Mouse (Mus musculus) urinary bladder, postnatal 14 days (tissue): ENCODE results near the gene Ercc6l2.
"Not testable (repeated sequence)": the region's sequence is repeated elsewhere in the genome, so short reads cannot be mapped to it uniquely, and the experiment has no call there.

Experiments
- DNase-seq: peaks from one replicate; pipeline ENCODE4 v3.0.0; 2021; ENCODE audit warnings: low spot score

Ercc6l2 gene

DNA sequence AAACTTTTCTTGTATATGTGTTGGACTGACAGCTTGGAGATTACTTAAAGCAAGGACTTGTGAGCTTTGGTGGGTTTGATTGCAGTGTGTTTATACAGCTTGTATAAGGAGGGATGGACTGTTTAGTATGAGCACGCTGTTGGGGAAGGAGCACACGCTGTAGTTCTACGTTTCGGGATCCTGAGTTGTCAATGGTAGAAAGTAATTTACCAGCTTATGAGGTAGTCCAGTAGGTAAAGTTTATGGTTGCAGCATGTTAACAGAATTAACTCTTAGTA is 64.8 kb downstream of the Ercc6l2 start:
- DNase-seq: no peak

DNA sequence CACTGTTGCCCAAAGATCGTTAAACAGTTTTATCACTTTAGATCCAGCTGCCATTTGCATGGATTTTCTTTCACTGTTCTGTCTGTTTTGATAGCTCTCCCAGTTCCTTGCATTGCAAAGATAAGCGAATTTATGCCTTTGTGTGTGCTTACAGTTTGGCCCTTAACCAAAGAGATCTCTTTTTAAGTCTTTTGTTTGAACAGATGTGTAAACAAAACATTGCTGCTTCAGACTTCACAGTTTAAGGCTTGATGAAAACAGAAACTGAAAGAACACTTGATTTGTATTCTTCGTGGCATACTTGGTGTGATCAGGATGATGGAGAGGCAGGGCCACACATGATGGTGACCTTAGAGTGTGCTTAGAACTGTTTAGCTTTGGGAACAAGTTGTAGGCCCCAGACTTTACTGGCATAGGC is 70.5 kb downstream of the Ercc6l2 start:
- no peak for DNase-seq

DNA sequence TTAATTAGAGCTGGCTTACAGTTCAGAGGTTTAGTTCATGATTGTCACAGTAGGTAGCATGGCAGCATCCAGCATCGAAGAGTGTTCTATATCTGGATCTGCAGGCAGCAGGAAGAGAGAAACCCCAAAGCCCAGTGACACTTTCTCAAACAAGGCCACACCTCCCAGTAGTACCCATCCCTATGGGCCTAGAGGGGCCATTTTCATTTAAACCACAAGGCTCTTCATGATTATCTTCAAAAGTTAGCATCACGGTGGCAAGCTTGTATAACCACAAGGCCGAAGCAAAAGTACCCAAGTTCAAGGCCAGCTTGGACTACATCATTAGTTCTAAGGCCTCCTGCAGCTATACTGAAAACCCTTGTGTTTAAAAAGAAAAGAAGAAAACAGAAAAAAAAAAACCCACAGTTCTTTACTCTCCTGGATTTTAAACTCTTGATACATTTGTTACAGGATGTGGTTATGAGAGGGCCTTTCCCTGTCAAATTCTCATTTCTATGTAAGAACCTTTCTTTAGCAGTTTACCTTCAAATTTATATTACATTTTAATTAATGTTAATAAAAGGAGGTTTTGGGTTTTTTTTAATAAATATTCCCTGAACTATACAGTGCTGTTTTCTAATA is 71.5 kb downstream of the Ercc6l2 start:
- DNase-seq: no peak

DNA sequence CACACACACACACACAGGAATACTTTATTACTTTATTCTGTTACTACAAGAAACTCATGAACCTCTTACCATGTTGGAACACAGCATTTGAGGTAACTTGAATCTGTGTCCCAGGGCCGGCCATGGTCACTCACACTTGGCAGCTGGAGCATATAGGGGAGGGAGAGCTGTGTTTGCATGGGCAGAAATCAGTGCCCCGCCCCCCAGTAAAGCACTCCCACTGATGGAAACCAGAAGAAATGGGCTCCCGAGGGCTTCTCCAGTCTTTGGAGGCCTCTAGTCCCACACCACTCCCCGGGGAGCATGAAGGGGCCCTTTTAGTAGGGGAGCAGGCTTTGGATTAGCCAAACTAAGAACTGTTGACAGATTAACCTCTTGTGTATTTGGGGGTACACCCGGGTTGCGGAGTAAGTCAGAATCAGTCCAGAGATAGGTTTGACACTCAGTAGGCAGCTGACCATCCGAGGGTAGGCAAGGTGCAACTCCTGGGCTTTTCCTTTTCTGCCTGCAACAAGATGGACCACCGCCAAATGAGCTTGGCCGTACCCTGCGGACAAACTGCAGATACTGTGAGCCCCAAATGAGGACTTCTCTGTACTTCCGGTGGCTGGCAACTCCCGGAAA is 85.8 kb downstream of the Ercc6l2 start:
- no peak for DNase-seq

DNA sequence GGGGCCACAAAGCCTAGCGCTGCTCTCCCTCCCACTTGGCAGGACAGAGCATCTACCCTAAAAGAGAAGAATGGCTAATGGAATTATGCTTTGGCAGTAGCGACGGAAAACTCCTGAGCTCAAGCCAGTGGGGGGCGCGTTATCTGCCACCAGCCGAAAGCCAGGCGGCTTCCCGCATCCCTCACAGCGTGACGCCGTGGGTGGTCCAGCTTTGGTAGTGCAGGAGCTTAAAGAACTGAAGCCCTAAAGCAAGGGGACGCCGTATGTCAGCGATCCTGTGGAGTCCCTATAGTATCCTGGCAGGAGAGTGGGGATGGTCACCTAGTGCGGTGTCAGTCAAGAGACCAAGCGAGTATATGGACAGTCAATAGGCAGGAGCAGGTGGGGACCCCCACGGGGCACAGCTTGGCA is 86.3 kb downstream of the Ercc6l2 start:
- peak; percentile 51 for DNase-seq

DNA sequence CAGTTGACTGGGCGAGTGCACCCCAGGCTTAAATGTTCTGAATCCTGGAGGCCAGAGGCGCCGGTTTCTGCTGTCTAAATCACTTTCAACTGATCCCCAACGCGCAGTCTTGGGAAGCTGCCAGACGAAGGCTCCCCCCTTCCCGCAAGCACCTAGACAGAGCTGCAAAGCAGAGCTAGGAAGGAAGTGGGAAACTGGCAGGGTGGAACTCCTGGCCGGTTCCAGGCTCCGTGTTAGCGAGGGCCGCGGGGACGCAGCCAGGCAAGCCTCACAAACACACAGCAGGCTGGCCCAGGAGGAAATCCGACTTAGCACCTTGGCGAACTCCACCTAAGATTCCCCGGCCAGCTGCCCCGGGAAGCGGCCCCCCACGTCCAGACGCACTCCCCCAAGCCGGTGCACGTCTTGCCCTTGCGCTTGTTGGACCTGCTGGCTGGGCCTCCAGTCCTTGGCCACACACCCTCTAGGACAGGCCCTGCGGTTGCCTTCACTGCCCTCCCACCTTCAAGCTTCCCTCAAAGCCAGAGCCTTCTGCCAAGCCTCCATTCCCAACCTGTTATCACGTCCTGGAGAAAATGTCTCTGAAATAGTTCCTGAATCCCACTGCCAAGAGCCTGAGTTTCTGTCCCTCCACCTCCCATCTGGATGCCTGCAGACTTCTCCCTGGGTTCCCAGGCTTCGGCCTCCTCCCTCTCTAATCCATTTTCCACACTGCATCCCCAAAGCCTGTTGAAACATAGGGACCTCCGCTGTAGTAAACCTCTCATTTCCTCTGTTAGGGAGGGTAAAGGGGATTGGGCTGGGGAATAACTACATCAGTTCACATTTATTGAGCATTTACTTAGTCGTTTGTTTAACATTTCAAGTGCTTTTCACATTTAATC is 86.9 kb downstream of the Ercc6l2 start:
- DNase-seq: peak; percentile 41

DNA sequence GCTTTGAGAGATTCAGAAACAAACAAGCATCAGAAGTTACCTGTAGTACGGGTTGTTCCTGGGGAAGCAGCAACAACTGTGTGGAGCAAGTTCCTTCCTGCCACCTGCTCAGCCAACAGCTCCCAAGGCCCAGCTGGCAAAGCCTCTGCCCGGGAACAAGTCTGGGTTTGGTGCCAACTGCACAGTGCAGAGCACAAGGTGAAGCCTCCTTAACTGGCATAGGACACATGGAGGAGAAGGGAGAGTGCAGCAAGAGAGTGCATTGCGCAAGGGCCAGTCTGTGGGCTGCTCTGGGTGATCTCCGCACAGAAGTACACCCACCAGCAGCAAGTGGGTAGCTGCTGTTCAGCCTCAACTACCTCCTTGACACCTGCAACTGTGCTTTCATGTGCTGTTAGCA is 91.5 kb downstream of the Ercc6l2 start:
- DNase-seq: peak; percentile 43

DNA sequence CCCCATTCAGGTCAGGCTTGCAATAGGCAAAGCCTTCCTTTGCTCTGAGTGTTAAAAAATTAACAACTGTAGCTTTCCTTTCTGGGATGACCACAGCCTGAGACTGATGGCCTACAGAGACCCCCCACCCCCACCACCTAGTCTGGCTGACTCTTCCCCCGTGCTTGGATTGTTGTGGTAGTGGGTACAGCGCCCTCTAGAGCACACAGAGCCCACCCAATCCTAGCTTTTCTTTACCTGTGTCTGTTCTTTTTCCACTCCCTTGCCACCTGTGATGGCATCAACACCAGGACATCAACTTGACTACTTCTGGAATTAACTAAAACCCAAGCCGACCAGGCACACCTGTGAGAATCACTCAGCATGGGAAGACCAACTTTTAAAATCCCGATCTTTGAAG is 92.4 kb downstream of the Ercc6l2 start:
- no peak for DNase-seq

DNA sequence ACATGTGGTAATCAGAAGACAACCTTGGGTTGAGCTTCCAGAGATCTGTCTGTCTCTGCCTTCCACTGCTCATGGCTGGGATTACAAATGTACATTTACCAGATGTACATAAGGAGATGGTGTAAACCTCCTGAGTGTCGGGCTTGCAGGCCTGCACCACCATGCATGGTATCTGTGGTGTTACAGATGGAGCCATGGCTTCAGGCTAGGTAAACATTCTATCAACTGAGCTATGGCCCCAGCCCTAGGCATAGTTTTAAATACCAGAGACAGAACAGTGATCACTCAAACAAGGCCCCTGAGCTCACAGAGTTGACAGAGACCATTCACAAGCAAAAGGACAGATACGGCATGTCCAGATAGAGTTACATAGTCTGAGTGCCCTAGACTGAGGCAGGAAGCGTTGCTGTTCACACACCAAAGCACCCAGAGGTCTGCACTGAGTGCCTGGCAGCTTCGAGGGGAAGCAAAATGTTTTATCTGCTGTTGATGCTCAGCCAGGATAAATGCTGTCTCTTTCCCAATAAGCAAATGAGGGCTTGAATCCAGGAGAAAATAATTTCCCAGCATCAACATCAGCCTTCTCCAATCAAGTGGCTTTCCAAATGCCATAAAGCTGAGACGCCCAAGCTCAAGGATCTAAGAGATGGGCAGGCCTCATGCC is 95.2 kb downstream of the Ercc6l2 start:
- peak; percentile 10 for DNase-seq

DNA sequence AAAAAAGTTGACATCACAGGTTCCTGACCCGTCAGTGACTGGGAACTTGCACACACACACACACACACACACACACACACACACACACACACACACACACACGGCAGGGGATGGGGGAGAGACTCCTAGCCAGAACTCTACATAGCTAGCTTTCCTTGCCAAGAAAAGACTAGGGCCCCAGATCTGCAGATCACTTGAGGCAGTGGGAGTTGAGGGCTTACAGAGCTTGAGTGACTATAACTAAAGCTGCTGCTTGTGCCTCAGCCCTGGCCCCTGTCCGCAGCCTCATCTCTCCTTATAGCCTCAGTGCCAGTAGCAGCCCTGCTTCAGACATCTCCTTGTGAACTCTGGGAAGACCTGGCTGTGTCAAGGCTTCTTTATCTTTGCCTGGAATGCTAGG is 96.6 kb downstream of the Ercc6l2 start:
- no peak for DNase-seq

DNA sequence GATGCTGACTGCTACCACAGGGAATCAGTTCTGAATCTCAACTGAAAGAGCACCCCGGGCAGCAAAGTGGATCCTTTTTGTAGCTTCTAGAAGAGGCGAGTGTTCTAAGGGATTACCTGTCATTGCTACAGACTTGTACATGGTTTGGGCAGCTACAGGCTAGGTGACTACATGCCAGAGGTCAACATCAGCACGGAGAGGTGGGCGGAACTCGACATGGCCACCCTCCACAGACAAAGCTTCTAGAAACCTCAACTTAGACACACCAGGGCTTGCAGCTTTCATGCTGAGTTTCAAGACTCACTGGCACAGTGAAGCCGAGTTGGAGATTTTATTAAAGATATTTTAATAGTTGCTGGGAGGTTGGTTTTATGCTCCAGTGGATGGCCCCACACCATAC is 98.1 kb downstream of the Ercc6l2 start:
- DNase-seq: no peak

DNA sequence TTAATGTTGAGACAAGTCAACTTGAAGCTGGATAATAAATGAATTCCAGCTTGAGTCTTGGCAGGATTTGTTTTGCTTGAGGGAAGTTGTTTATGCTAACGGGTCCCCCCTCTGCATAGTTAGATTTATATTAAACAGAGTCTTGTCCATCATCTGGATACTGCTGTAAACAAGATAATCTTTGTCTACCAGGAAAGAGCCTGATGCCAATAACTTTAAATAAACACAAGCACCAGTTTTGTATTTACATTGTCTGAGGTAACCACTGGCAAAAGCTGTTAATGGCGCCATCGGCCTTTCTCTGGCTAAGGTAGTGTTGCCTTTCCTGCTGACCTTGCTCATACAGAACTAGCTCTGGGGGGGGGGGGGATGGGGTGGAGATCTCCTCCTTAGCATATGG is 100.1 kb downstream of the Ercc6l2 start:
- no peak for DNase-seq

DNA sequence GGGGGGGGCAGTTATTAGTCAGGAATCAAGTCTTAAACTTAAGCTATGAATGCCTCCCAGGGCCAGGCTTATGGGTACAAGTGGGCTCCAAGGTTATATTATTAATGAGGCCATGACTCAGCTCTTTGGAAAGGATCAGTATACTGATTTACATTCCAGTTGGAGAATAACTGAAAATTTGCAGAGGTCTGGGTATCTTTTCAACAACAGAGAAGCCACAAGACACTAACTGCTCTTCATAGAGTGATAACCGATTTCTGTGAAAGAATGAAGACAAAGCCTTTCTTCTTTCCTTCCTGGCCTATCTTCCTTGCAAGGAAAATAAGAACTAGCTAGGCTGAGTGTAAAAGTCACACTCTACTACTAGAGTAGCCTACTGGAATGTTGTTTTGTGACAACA is 100.6 kb downstream of the Ercc6l2 start:
- no peak for DNase-seq

DNA sequence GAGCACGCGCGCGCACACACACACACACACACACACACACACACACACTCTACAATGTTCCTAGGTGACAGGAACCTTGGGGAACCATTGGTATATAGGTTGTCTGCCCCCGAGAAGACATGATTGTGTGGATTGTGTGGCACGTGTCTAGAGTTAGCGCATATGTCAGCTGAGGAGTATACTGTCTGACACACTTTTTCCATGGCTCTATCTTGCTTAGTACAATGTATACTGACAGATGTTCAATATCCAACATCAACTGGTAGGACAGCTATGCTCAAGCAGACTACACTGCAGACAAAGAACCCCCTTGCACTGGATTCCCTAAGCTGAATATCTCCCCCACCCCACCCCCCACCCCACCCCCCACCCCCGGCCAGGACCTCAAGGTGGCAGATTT is 101.5 kb downstream of the Ercc6l2 start:
- no peak for DNase-seq

DNA sequence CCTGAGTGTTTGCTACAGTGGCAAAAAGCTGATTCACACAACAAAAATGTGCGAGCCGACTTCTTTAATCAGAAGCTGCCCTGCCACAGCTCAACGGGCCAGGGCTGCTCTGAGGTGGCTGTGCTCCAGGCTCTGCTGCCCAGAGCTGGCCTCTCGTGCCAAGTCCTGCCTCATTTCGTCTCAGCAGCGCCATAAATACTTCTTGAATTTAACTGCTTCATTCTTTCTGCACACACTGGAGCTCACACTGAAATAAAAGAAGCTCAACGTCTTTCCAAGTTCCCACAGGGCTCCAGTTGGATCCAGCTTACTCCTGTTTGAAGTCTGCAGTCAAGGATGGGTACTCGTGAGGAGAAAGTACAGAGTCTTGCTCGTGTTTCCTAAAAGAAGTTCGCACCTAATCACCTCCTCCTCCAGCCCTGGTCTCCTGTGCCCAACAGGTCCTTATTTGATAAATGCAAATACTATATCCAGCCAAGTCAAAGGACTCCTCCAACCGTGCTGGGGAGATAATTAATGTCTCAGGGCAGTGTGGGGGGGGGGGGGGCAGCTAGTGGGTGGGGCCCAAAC is 102.2 kb downstream of the Ercc6l2 start:
- peak; percentile 73 for DNase-seq

DNA sequence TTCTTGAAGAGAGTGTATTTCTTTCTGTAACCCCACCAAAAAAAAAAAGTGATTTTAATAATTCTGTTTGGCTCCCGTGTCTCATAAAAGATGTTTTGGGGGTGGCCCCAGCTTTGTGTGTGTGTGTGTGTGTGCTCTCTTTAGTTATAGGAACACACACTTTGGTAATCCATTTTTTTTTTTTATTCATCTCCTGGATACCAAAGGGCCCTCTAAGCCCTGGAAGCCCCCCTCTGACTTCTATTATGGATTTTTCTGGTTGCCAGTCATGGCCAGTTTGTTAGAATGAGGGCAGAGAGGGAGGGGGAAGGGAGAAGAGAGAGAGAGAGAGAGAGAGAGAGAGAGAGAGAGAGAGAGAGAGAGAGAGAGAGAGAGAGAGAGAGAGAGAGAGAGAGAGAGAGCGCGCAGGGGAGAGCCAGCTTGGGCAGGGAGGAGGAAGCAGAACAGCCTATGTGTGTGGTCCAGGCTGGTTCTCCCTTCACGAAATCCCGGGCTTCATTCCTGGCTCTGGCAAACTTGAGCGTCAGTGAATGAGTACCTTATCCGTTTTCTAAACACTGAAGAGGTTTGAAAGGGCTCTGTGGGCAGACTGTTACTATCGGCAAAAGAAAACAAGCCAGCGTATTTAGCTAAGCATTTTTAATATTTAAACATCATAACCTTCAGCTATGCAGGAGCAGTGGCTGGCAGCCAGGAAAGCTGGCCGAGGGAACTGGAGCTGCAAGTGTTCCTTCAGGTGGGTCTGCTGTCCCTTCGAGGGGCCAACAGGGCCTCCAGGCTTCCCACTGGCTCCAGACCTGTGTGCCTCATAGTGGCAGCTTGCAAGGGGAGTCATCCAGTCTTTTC is 103.0 kb downstream of the Ercc6l2 start:
- DNase-seq: peak; percentile 63

DNA sequence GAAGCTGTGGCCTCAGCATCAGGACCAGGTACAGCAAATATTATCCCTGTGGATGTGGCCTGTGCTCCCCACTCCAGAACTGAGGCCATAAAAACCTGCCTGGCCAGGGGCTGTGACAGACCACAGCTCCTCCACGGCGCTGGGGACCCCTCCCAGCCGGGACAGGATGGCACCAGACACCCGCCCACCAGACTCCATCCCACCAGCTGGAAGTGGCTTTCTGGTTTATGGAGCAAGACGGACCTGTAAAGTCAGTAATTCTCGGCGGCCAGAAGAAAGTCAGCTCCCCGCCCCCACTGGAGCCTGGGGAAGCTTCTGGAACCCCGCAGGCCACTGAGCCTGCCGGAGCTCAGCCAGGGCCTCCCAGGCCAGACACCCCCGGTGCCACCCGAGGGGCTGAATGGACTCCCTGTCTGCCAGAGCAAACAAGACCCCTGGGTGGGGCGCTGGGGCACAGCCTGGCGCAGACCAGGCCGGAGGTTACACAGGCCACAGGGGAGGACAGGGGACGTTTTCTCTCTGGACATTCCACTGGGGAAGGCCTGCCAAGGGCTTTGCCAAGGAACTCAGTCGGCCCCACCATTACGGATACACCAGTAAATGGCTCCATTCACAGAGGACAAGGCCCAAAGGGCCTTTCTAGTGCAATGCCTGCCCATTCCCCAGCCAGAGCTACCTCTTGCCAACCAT is 103.8 kb downstream of the Ercc6l2 start:
- DNase-seq: peak; percentile 46

DNA sequence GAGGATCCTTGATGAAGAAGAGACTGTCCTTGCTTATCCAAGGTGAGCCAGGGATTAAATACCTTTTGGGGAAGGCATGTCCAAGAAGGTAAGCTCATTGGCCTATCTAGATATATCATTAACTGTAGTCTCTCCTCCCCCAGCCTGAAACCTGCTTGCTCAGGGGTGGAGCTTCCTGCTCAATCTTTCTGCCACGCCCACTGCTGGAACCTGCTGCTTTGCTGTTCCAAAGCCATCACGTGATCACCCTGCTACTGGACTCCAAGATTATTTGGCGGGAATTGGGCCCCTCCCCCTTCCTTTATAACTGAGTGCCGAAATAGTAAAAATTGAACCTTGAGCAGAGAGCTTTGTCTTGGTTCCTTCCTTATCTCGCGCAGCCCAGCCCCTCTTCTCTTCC is 109.0 kb downstream of the Ercc6l2 start:
- not testable (repeated sequence) for DNase-seq

DNA sequence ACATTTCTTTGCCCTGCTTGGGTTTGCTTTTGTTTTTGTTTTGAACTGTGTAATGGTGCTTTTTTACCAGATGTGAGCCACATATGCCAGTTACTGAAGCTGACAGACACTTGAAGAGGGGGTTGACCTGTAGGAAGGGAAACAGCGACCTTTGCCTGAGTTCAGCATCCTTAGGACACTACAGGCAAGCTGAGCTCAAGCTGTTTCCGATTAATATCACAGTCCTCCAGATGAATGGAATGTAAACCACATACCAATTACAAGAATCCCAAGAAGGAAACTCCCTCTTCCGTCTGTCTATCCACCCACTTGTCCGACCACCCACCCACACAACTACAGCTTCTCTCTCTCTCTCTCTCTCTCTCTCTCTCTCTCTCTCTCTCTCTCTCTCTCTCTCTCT is 112.3 kb downstream of the Ercc6l2 start:
- no peak for DNase-seq

DNA sequence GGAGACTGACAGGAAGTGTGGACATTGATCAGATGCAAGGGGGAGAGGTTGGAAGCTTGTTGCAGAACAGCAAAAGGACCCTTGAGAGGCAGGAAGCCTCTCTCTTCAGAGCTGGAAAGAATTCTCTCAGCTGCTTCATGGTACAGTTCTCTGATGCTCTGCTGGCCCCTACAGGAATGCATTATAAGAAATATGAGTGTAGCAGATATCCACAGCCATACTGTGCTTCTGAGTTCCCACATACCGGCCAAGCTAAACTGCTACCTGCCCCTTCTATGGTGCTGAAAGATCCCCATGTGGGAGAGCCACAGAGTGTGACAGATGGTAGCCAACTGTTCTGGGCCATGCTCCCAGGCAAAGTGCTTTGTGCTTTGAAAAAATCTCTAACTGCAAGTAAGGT is 114.3 kb downstream of the Ercc6l2 start:
- no peak for DNase-seq

DNA sequence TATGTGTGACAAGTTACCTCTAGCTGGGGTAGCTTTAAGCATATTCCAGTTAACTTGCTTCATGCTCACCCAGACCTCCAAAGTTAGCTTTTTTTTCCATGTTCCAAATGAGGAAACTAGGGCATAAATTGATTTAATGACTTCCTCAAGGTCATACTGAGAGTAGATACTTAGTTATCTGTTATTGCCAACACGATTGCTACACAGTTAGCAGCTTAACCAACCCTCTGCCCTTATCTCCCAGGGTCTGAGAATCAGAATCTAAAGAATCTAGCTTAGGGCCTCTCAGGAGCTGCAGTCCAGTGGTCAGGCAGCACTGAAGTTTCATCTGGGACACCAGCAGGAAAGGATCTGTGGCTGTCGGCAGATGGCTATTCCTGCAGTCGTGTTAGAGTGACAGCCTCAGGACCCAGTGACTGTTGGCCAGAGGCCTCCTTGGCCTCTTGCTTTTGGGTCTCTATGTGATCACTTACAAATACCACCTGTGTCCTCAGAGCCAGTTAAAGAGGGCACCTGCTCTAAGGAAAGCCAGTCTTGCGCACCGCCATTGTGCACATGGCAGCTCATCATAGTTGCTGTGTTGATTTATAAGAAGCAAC is 115.0 kb downstream of the Ercc6l2 start:
- no peak for DNase-seq
